Mouse (Mus musculus) activated CD4-positive, CD25-positive, alpha-beta regulatory T cell (primary cell): ENCODE results near the gene Olfr50. TPM values are rescaled to one million over a fixed set of nuclear protein-coding genes. Genes with fewer than 3 reads are reported as not detected.

Source experiments
- polyA plus RNA-seq, 2 experiments: library from polyadenylated mRNA; unstranded; fragments of 100-300 nt; shearing (Covaris generic); gene quantifications; one replicate each; pipeline ENCODE4 v1.2.1; 2017

The Olfr50 gene
- not detected for polyA plus RNA-seq

DNA sequence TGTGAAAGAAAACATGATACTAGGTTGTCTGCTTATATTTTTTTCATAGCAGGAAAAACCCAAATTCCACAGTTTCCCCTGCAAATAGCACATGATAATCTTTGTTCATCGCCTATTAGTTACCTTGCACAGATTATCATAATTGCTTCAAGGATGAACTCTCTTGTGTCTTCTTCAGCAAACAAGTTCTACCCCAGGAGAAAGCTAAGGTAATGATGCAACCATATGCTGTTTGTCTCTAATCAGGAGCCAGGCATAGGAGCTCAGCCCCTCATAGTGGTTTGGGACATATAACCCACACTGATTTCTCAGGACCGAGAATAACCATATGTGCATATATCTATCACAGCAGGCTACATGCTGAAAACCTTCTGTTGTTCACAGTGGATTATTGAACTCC, at the start of gene Olfr50:
Gene Olfr50 (plus strand): TSS at position 301 of the 400 bp plus-strand sequence.

DNA sequence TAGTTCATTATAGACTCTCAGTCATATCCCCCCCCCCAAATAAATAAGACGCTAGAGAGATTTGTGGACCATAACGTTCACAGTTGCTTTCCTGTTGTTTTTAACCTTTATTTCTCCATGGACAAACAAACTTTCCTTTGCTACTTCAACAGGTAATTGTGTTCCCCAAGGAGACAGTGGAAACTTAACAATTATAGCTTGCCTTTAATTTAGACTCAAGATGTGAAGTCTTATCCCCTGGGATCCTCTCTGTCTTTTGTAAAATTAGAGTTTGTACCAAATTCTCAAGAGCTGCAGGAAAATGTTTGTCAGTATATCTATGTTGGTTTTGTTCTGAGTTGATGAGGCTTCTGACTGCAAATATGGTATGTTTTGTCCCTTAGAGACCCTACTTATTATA, 6.4 kb upstream of the Olfr50 start, which contains the start of gene Olfr348:
Gene Olfr348 (plus strand): TSS at position 301 of the 400 bp plus-strand sequence.

DNA sequence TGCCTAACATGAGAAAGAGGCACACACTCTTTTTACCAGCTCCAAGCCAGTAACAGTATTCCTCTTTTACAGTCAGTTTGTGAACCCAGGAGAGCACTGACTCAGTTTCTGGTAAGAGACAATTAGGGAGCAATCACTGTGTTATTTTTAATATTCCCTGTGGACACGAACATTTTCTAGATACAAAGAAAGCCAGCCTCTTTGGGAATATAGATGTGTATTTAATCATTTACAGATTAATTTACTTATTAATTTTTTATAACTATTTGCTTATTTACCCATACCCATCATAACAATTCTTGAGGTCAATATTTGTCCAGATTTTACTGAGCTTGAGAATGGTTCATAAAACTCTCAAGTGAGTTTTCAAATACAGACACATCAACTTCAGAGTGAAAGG, 26.6 kb downstream of the Olfr50 start, which contains the start of gene Olfr3:
Gene Olfr3 (minus strand): TSS at position 101 of the 400 bp plus-strand sequence.

DNA sequence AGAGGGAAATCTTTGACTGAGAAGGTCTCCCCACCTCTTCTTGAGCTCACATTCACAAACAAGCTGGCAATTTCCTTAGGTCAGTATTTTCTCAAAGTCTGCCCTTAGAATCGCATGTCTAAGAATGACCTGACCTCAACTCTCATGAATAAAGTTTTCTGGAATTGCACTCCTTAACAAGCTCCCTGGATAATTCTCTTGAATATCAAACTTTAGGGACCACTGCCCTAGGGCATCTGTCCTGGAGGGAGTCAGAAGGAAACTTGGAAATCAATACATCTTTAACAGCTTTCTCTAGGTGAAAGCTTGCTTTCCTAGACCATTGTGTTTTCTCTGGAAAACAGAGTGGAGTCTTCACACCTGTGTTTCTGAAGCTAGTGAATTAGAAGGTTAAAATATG, 55.7 kb downstream of the Olfr50 start, which contains the start of gene Olfr350:
Gene Olfr350 (plus strand): TSS at position 301 of the 400 bp plus-strand sequence.

Other genes with a start within 250 kb of the Olfr50 start
- under 1 TPM in 1 of 2 experiments, not detected in 1; 0.07 TPM for gene Olfr344, start 223.9 kb upstream of the Olfr50 start, polyA plus RNA-seq
- under 1 TPM in 1 of 2 experiments, not detected in 1; 0.21 TPM for gene Olfr345, start 150.5 kb upstream of the Olfr50 start, polyA plus RNA-seq
- under 1 TPM; 0.07 to 0.16 TPM for gene Olfr346, start 104.8 kb upstream of the Olfr50 start, polyA plus RNA-seq
- gene Olfr347, start 58.6 kb upstream of the Olfr50 start, polyA plus RNA-seq, result not detected
- gene Olfr348, start 6.3 kb upstream of the Olfr50 start, polyA plus RNA-seq, result under 1 TPM in 1 of 2 experiments, not detected in 1; 0.11 TPM
- gene Olfr3, start 26.5 kb downstream of the Olfr50 start, polyA plus RNA-seq, result not detected
- gene Olfr350, start 55.8 kb downstream of the Olfr50 start, polyA plus RNA-seq, result not detected
- not detected for gene Olfr351, start 72.1 kb downstream of the Olfr50 start, polyA plus RNA-seq
- gene Olfr352, start 77.9 kb downstream of the Olfr50 start, polyA plus RNA-seq, result not detected
- not detected for gene Olfr353, start 102.4 kb downstream of the Olfr50 start, polyA plus RNA-seq
- gene Olfr354, start 115.1 kb downstream of the Olfr50 start, polyA plus RNA-seq, result not detected
- not detected for gene Olfr355, start 138.4 kb downstream of the Olfr50 start, polyA plus RNA-seq
- not detected for gene Olfr356, start 146.6 kb downstream of the Olfr50 start, polyA plus RNA-seq
- under 1 TPM in 1 of 2 experiments, not detected in 1; 0.07 TPM for gene Olfr357, start 203.3 kb downstream of the Olfr50 start, polyA plus RNA-seq
- gene Olfr358, start 218.8 kb downstream of the Olfr50 start, polyA plus RNA-seq, result not detected